ENCODE assay signal across 11 mouse cellular contexts in genomic region chr15:99129441-99129840, GRCm38 (mm10). TPM values are rescaled to one million over a fixed set of nuclear protein-coding genes. Genes with fewer than 3 reads are reported as not detected.
DNase-seq lines count a peak whose midpoint lies in the region; ATAC-seq and TF ChIP-seq lines count a peak whose summit lies in the region.
"Had no signal": no experiment of that assay in that cellular context is flagged by ENCODE, and none has a peak within 500 bp of the region (broad histone marks: within the 10 kb centered on the region; RNA-seq: fewer than 3 reads in every experiment).

No protein-coding gene starts in this region.

- H3K27ac ChIP-seq in hindbrain, embryonic 10.5 days: peak overlapping the region; percentile 73
- H3K27ac ChIP-seq in hindbrain, postnatal 0 days: no peak overlapping the region
- no peak overlapping the region for H3K27ac ChIP-seq in ES-E14 (ENCODE audit: insufficient read depth, low read depth, low read length, poor library complexity, severe bottlenecking)
- peak overlapping the region; percentile 81 for H3K27ac ChIP-seq in embryonic facial prominence, embryonic 12.5 days
- H3K27ac ChIP-seq in midbrain, embryonic 16.5 days (ENCODE audit: low read length): no peak overlapping the region

- WGBS in hindbrain, embryonic 10.5 days: 65% methylated on average over 11 of the region's 11 CpGs
- WGBS in hindbrain, postnatal 0 days: 53% methylated on average over 11 of the region's 11 CpGs
- 60% methylated on average over 11 of the region's 11 CpGs for WGBS in embryonic facial prominence, embryonic 12.5 days
- 21% methylated on average over 11 of the region's 11 CpGs for WGBS in midbrain, embryonic 16.5 days

- no peaks in the 10 kb centered on the region for H3K9me3 ChIP-seq in hindbrain, embryonic 10.5 days
- no peaks in the 10 kb centered on the region for H3K9me3 ChIP-seq in hindbrain, postnatal 0 days (ENCODE audit: low read length)
- no peaks in the 10 kb centered on the region for H3K9me3 ChIP-seq in ES-E14 (ENCODE audit: control insufficient read depth, insufficient read depth, low read depth, low read length)
- H3K9me3 ChIP-seq in embryonic facial prominence, embryonic 12.5 days: no peaks in the 10 kb centered on the region
- no peaks in the 10 kb centered on the region for H3K9me3 ChIP-seq in midbrain, embryonic 16.5 days (replicated peaks; ENCODE audit: control insufficient read depth, low read length, poor library complexity, severe bottlenecking)

- in situ Hi-C loops in ES-E14 (cut with MboI; ENCODE audit: low sequenced_read_pairs in 2 of 2, unreplicated experiment in 2 of 2): no loop called here

- no peak overlapping the region for H3K4me2 ChIP-seq in hindbrain, postnatal 0 days (ENCODE audit: low read depth, low read length)
- H3K4me2 ChIP-seq in embryonic facial prominence, embryonic 12.5 days (replicated peaks): peak overlapping the region; percentile 10
- peak overlapping the region; percentile 0; the same call in 1 of the 2 replicates for H3K4me2 ChIP-seq in midbrain, embryonic 16.5 days (ENCODE audit: low read length)

- no peak for TF ChIP-seq CTCF in hindbrain, postnatal 0 days (IDR thresholded peaks at IDR 0.05; ENCODE audit: low read depth)

- H3K4me1 ChIP-seq in hindbrain, embryonic 10.5 days (replicated peaks): peaks cover 38% of the 10 kb centered on the region
- no peaks in the 10 kb centered on the region for H3K4me1 ChIP-seq in hindbrain, postnatal 0 days (ENCODE audit: insufficient read depth, low read length)
- H3K4me1 ChIP-seq in ES-E14 (ENCODE audit: control insufficient read depth in 2 of 2, insufficient read depth in 2 of 2, low read length in 2 of 2, poor library complexity in 1 of 2): peaks cover 2 to 7% of the 10 kb centered on the region in 2 experiments; a peak in 1 of 4 replicates
- H3K4me1 ChIP-seq in embryonic facial prominence, embryonic 12.5 days: peaks cover 28% of the 10 kb centered on the region
- H3K4me1 ChIP-seq in midbrain, embryonic 16.5 days (ENCODE audit: control insufficient read depth, insufficient read depth, low read length): peaks cover 26% of the 10 kb centered on the region

- peak overlapping the region; percentile 16; the same call in 1 of the 2 replicates for H3K4me3 ChIP-seq in hindbrain, embryonic 10.5 days
- H3K4me3 ChIP-seq in hindbrain, postnatal 0 days (ENCODE audit: low read length): no peak overlapping the region
- peak overlapping the region; percentile 9 to 10; a peak in 1 of 4 replicates for H3K4me3 ChIP-seq in ES-E14 (ENCODE audit: insufficient read depth in 1 of 2, low read depth in 1 of 2, low read length in 2 of 2, poor library complexity in 1 of 2, severe bottlenecking in 1 of 2)
- H3K4me3 ChIP-seq in embryonic facial prominence, embryonic 12.5 days: no peak overlapping the region
- H3K4me3 ChIP-seq in midbrain, embryonic 16.5 days (ENCODE audit: low read depth, low read length): no peak overlapping the region

- H3K27me3 ChIP-seq in hindbrain, embryonic 10.5 days (ENCODE audit: insufficient read depth, poor library complexity, severe bottlenecking): no peaks in the 10 kb centered on the region
- no peaks in the 10 kb centered on the region for H3K27me3 ChIP-seq in hindbrain, postnatal 0 days (ENCODE audit: insufficient read depth, low read length)
- H3K27me3 ChIP-seq in embryonic facial prominence, embryonic 12.5 days: no peaks in the 10 kb centered on the region
- H3K27me3 ChIP-seq in midbrain, embryonic 16.5 days (ENCODE audit: control insufficient read depth, insufficient read depth, low read depth, low read length): no peaks in the 10 kb centered on the region

- no peak overlapping the region for H3K9ac ChIP-seq in hindbrain, postnatal 0 days (replicated peaks; ENCODE audit: low read length)
- H3K9ac ChIP-seq in ES-E14 (ENCODE audit: insufficient read depth, low read depth, low read length, poor library complexity, severe bottlenecking): peak overlapping the region; percentile 3; the same call in 1 of the 2 replicates
- H3K9ac ChIP-seq in embryonic facial prominence, embryonic 12.5 days: no peak overlapping the region; the same call in 1 of the 2 replicates
- H3K9ac ChIP-seq in midbrain, embryonic 16.5 days (ENCODE audit: low read depth, low read length): no peak overlapping the region

- peaks cover 42% of the 10 kb centered on the region for H3K36me3 ChIP-seq in hindbrain, embryonic 10.5 days
- no peaks in the 10 kb centered on the region for H3K36me3 ChIP-seq in hindbrain, postnatal 0 days (ENCODE audit: insufficient read depth, low read length)
- no peaks in the 10 kb centered on the region for H3K36me3 ChIP-seq in ES-E14 (ENCODE audit: control insufficient read depth, insufficient read depth, low read length, poor library complexity, severe bottlenecking)
- no peaks in the 10 kb centered on the region for H3K36me3 ChIP-seq in embryonic facial prominence, embryonic 12.5 days
- H3K36me3 ChIP-seq in midbrain, embryonic 16.5 days (ENCODE audit: control insufficient read depth, insufficient read depth, low read length): no peaks in the 10 kb centered on the region

- no peak for ATAC-seq in hindbrain, postnatal 0 days
- no peak for ATAC-seq in embryonic facial prominence, embryonic 12.5 days (ENCODE audit: insufficient number of reproducible peaks, insufficient read depth, low FRiP score, low TSS enrichment)
- no peak for ATAC-seq in midbrain, embryonic 16.5 days

- DNase-seq in hindbrain, embryonic 10.5 days (ENCODE audit: low spot score): no peak
- DNase-seq in hindbrain, postnatal 0 days (ENCODE audit: low spot score): no peak
- no peak for DNase-seq in ES-E14 (ENCODE audit: low read depth, low spot score)
- DNase-seq in adrenal gland, adult 2 months: no peak
- no peak for DNase-seq in lung, adult 18-20 months
- DNase-seq: heart, adult 18-20 months; kidney, postnatal 25 days had no signal

TF ChIP-seq in ES-E14, 5 proteins besides CTCF, POLR2A, EP300 and RAD21:
- TF ChIP-seq HCFC1 (IDR thresholded peaks at IDR 0.05; ENCODE audit: borderline replicate concordance, insufficient read depth, low read length) (no peak), ZC3H11A (IDR thresholded peaks at IDR 0.05; ENCODE audit: borderline replicate concordance, low read depth, low read length) (no peak), CHD2 (IDR thresholded peaks at IDR 0.05; ENCODE audit: low read depth, low read length) (no peak), MAFK (IDR thresholded peaks at IDR 0.05; ENCODE audit: insufficient read depth, low read depth, low read length) (no peak), ZNF384 (IDR thresholded peaks at IDR 0.05; ENCODE audit: low read depth, low read length) (no peak)

RNA-seq across cellular contexts. Expression of gene Spats2, which starts 3.7 kb away (rescaled TPM):
- 58.4 and 62.6 TPM in 2 replicates for polyA plus RNA-seq in hindbrain, embryonic 10.5 days (2016; fragmentation: Nextera tagmentation; extraction: Ambion mirVana)
- 23.6 and 25.8 TPM in 2 replicates for total RNA-seq in hindbrain, postnatal 0 days (2014; rRNA removed)
- polyA plus RNA-seq in hindbrain, postnatal 0 days (2015; fragmentation: Nextera tagmentation; extraction: Ambion mirVana): 23.4 and 23.6 TPM in 2 replicates
- 21.1 and 21.7 TPM in 2 replicates for total RNA-seq in ES-E14 (2012; rRNA removed)
- polyA plus RNA-seq in embryonic facial prominence, embryonic 12.5 days (2016; fragmentation: Nextera tagmentation; extraction: Ambion mirVana): 69.4 and 73.4 TPM in 2 replicates
- 28.0 and 32.2 TPM in 2 replicates for polyA plus RNA-seq in midbrain, embryonic 16.5 days (2015; fragmentation: Nextera tagmentation; extraction: Ambion mirVana)
- total RNA-seq in adrenal gland, adult 2 months (2021): 10 to 100 TPM; 14.0 to 15.6 TPM
- 5.6 and 7.6 TPM in 2 replicates for polyA plus RNA-seq in adrenal gland, adult 2 months (2012; rRNA removed)

RNA-seq across cellular contexts. Expression of gene Dnajc22, which starts 36.5 kb away (rescaled TPM):
- 1.9 and 2.2 TPM in 2 replicates for polyA plus RNA-seq in hindbrain, embryonic 10.5 days (2016; fragmentation: Nextera tagmentation; extraction: Ambion mirVana)
- total RNA-seq in hindbrain, postnatal 0 days (2014; rRNA removed): 0.68 and 0.99 TPM in 2 replicates
- polyA plus RNA-seq in hindbrain, postnatal 0 days (2015; fragmentation: Nextera tagmentation; extraction: Ambion mirVana): 0.45 and 0.48 TPM in 2 replicates
- 8.6 and 16.7 TPM in 2 replicates for total RNA-seq in ES-E14 (2012; rRNA removed)
- polyA plus RNA-seq in embryonic facial prominence, embryonic 12.5 days (2016; fragmentation: Nextera tagmentation; extraction: Ambion mirVana): 0.70 and 0.75 TPM in 2 replicates
- 0.75 and 1.3 TPM in 2 replicates for polyA plus RNA-seq in midbrain, embryonic 16.5 days (2015; fragmentation: Nextera tagmentation; extraction: Ambion mirVana)
- 1 to 10 TPM; 3.2 to 4.4 TPM for total RNA-seq in adrenal gland, adult 2 months (2021)
- 0.29 and 0.31 TPM in 2 replicates for polyA plus RNA-seq in adrenal gland, adult 2 months (2012; rRNA removed)

RNA-seq across cellular contexts. Expression of gene C1ql4, which starts 41.8 kb away (rescaled TPM):
- 0.78 and 8.7 TPM in 2 replicates for polyA plus RNA-seq in hindbrain, embryonic 10.5 days (2016; fragmentation: Nextera tagmentation; extraction: Ambion mirVana)
- 8.6 and 11.9 TPM in 2 replicates for total RNA-seq in hindbrain, postnatal 0 days (2014; rRNA removed)
- 4.3 and 5.7 TPM in 2 replicates for polyA plus RNA-seq in hindbrain, postnatal 0 days (2015; fragmentation: Nextera tagmentation; extraction: Ambion mirVana)
- 3.1 and 3.7 TPM in 2 replicates for total RNA-seq in ES-E14 (2012; rRNA removed)
- polyA plus RNA-seq in embryonic facial prominence, embryonic 12.5 days (2016; fragmentation: Nextera tagmentation; extraction: Ambion mirVana): 0.42 and 0.46 TPM in 2 replicates
- polyA plus RNA-seq in midbrain, embryonic 16.5 days (2015; fragmentation: Nextera tagmentation; extraction: Ambion mirVana): 7.2 and 7.8 TPM in 2 replicates
- total RNA-seq in adrenal gland, adult 2 months (2021): not detected
- not detected in 2 replicates for polyA plus RNA-seq in adrenal gland, adult 2 months (2012; rRNA removed)
- total RNA-seq: heart, adult 18-20 months; left cerebral cortex, postnatal 36 days had no signal
- polyA plus RNA-seq: small intestine, adult 2 months had no signal

RNA-seq across cellular contexts. Expression of gene Troap, which starts 55.1 kb away (rescaled TPM):
- polyA plus RNA-seq in hindbrain, embryonic 10.5 days (2016; fragmentation: Nextera tagmentation; extraction: Ambion mirVana): 41.6 and 46.8 TPM in 2 replicates
- 4.3 and 10.5 TPM in 2 replicates for total RNA-seq in hindbrain, postnatal 0 days (2014; rRNA removed)
- polyA plus RNA-seq in hindbrain, postnatal 0 days (2015; fragmentation: Nextera tagmentation; extraction: Ambion mirVana): 4.5 and 6.4 TPM in 2 replicates
- 27.8 and 32.1 TPM in 2 replicates for total RNA-seq in ES-E14 (2012; rRNA removed)
- polyA plus RNA-seq in embryonic facial prominence, embryonic 12.5 days (2016; fragmentation: Nextera tagmentation; extraction: Ambion mirVana): 38.5 and 39.0 TPM in 2 replicates
- 3.2 and 4.9 TPM in 2 replicates for polyA plus RNA-seq in midbrain, embryonic 16.5 days (2015; fragmentation: Nextera tagmentation; extraction: Ambion mirVana)
- total RNA-seq in adrenal gland, adult 2 months (2021): under 1 TPM; 0.73 to 0.78 TPM
- 2.8 and 5.2 TPM in 2 replicates for polyA plus RNA-seq in adrenal gland, adult 2 months (2012; rRNA removed)

Comparison
In these comparisons a context has a peak if more than half of its experiments do, and no peak if none do; other contexts are left out.
1. H3K27ac ChIP-seq: peak in hindbrain, embryonic 10.5 days (single experiment) and embryonic facial prominence, embryonic 12.5 days (single experiment); none in hindbrain, postnatal 0 days (single experiment), ES-E14 (single experiment) and midbrain, embryonic 16.5 days (single experiment).
2. H3K4me3 ChIP-seq: peak in hindbrain, embryonic 10.5 days (single experiment) and ES-E14 (2 of 2); none in hindbrain, postnatal 0 days (single experiment), embryonic facial prominence, embryonic 12.5 days (single experiment) and midbrain, embryonic 16.5 days (single experiment).